Mouse (Mus musculus) stomach, embryonic 15.5 days (tissue): ENCODE results near the gene Slc37a1. TPM values are rescaled to one million over a fixed set of nuclear protein-coding genes. Genes with fewer than 3 reads are reported as not detected.
A peak's percentile ranks its signal among the peaks of the same experiment; 100 is the strongest.

Experiments
- ATAC-seq: fragments of 200-750 bp; cut with Nextera tagmentation; 2 replicates; pipeline ENCODE4 v1.8.0; 2017; ENCODE audit warnings: low read depth, moderate number of reproducible peaks, moderate TSS enrichment; ENCODE audit not compliant: insufficient read depth, low FRiP score
- H3K27ac ChIP-seq: fragments of 300-500 bp; sonication (generic); 2 replicates; pipeline ENCODE4 v1.5.1; 2015; ENCODE audit warnings: mild to moderate bottlenecking, inconsistent platforms
- H3K27me3 ChIP-seq: fragments of 300-500 bp; sonication (generic); replicated peaks from 2 replicates; pipeline ENCODE4 v1.6.1; 2015; ENCODE audit warnings: inconsistent platforms
- H3K36me3 ChIP-seq: fragments of 300-500 bp; sonication (generic); 2 replicates; pipeline ENCODE4 v1.6.1; 2015; ENCODE audit warnings: inconsistent platforms
- H3K4me1 ChIP-seq: fragments of 300-500 bp; sonication (generic); 2 replicates; pipeline ENCODE4 v1.6.1; 2015; ENCODE audit warnings: inconsistent platforms
- H3K4me2 ChIP-seq: fragments of 300-500 bp; sonication (generic); 2 replicates; pipeline ENCODE4 v1.6.1; 2015; ENCODE audit warnings: mild to moderate bottlenecking, inconsistent platforms
- H3K4me3 ChIP-seq: fragments of 300-500 bp; sonication (generic); replicated peaks from 2 replicates; pipeline ENCODE4 v1.5.1; 2015; ENCODE audit warnings: inconsistent platforms
- H3K9ac ChIP-seq: fragments of 300-500 bp; sonication (generic); 2 replicates; pipeline ENCODE4 v1.6.1; 2015; ENCODE audit warnings: inconsistent platforms
- H3K9me3 ChIP-seq: fragments of 300-500 bp; sonication (generic); 2 replicates; pipeline ENCODE4 v1.6.1; 2016; ENCODE audit warnings: inconsistent platforms
- WGBS: fragments of 180-500 bp; shearing (Covaris S2); methylation state at CpG from one replicate; pipeline ENCODE4 v1.1.7; 2015; 5-methylcytosine and 5-hydroxymethylcytosine counted together
- polyA plus RNA-seq: library from polyadenylated mRNA; unstranded; fragments of >200 nt; fragmentation: Nextera tagmentation; extraction: Ambion mirVana; gene quantifications from 2 replicates; pipeline ENCODE4 v1.2.1, GENCODE M21; 2015

The Slc37a1 gene
- polyA plus RNA-seq, 1 experiment from 2014 or later: 14.9 TPM

GRCm38 (mm10) chr17:31297521-31297939 lies 10.9 kb downstream of the Slc37a1 start:
- Histone ChIP-seq H3K36me3 (no peaks in the 10 kb centered on the region), H3K4me3 (peak overlapping the region; percentile 59), H3K4me2 (peak overlapping the region; percentile 99), H3K27me3 (0 out of 2 replicates have a peak, but pooled peaks cover 4% of the 10 kb centered on the region), H3K27ac (peak overlapping the region; percentile 82), H3K9me3 (no peaks in the 10 kb centered on the region), H3K9ac (no peak overlapping the region), H3K4me1 (peaks cover 26% of the 10 kb centered on the region)
- peak; percentile 44 for ATAC-seq
- 7% methylated on average over 7 of the region's 7 CpGs for WGBS

- no peak overlapping the region for H3K9ac ChIP-seq
- H3K36me3 ChIP-seq: no peaks in the 10 kb centered on the region
- H3K9me3 ChIP-seq: no peaks in the 10 kb centered on the region
- no peak for ATAC-seq
- no peak overlapping the region for H3K27ac ChIP-seq
- 0 out of 2 replicates have a peak, but pooled peaks cover 4% of the 10 kb centered on the region for H3K27me3 ChIP-seq
- WGBS: 69% methylated on average over 6 of the region's 6 CpGs
- peaks cover 26% of the 10 kb centered on the region for H3K4me1 ChIP-seq
- no peak overlapping the region for H3K4me3 ChIP-seq
- H3K4me2 ChIP-seq: no peak overlapping the region
Observed at GRCm38 (mm10) chr17:31298419-31299209, 12.0 kb downstream of the Slc37a1 start.

GRCm38 (mm10) chr17:31299981-31300380 lies 13.4 kb downstream of the Slc37a1 start:
- WGBS: 86% methylated on average over 4 of the region's 4 CpGs
- H3K4me1 ChIP-seq: peaks cover 29% of the 10 kb centered on the region

GRCm38 (mm10) chr17:31300736-31301135 lies 14.1 kb downstream of the Slc37a1 start:
- Histone ChIP-seq H3K9me3 (no peaks in the 10 kb centered on the region), H3K4me3 (no peak overlapping the region), H3K4me1 (peaks cover 27% of the 10 kb centered on the region), H3K27me3 (0 out of 2 replicates have a peak, but pooled peaks cover 4% of the 10 kb centered on the region), H3K4me2 (no peak overlapping the region), H3K27ac (no peak overlapping the region), H3K36me3 (no peaks in the 10 kb centered on the region), H3K9ac (no peak overlapping the region)
- no peak for ATAC-seq
- WGBS: 69% methylated on average over 3 of the region's 3 CpGs

More at GRCm38 (mm10) chr17:31299981-31300380, 13.4 kb downstream of the Slc37a1 start:
- no peak overlapping the region for H3K4me3 ChIP-seq
- H3K4me2 ChIP-seq: no peak overlapping the region
- H3K9me3 ChIP-seq: no peaks in the 10 kb centered on the region
- H3K36me3 ChIP-seq: no peaks in the 10 kb centered on the region
- H3K27me3 ChIP-seq: 0 out of 2 replicates have a peak, but pooled peaks cover 4% of the 10 kb centered on the region
- H3K9ac ChIP-seq: no peak overlapping the region
- no peak for ATAC-seq
- H3K27ac ChIP-seq: no peak overlapping the region

- no peak for ATAC-seq
- Histone ChIP-seq H3K9me3 (no peaks in the 10 kb centered on the region), H3K27ac (no peak overlapping the region), H3K36me3 (no peaks in the 10 kb centered on the region), H3K4me2 (no peak overlapping the region), H3K9ac (no peak overlapping the region), H3K27me3 (no peaks in the 10 kb centered on the region), H3K4me3 (no peak overlapping the region), H3K4me1 (peaks cover 10% of the 10 kb centered on the region; the same call in 1 of the 2 replicates)
- 91% methylated on average over 4 of the region's 4 CpGs for WGBS
Observed at GRCm38 (mm10) chr17:31303401-31303800, 16.8 kb downstream of the Slc37a1 start.

- Histone ChIP-seq H3K9me3 (no peaks in the 10 kb centered on the region), H3K9ac (no peak overlapping the region), H3K4me1 (peaks cover 10% of the 10 kb centered on the region; the same call in 1 of the 2 replicates), H3K27me3 (no peaks in the 10 kb centered on the region), H3K4me2 (no peak overlapping the region), H3K27ac (peak overlapping the region; percentile 86), H3K36me3 (no peaks in the 10 kb centered on the region), H3K4me3 (no peak overlapping the region)
- WGBS: 38% methylated on average over 12 of the region's 12 CpGs
- ATAC-seq: peak; percentile 85
Observed at GRCm38 (mm10) chr17:31304895-31305775, 18.5 kb downstream of the Slc37a1 start.

GRCm38 (mm10) chr17:31305776-31306120 lies 19.2 kb downstream of the Slc37a1 start:
- peaks cover 10% of the 10 kb centered on the region; the same call in 1 of the 2 replicates for H3K4me1 ChIP-seq
- ATAC-seq: no peak
- WGBS: 47% methylated on average over 5 of the region's 5 CpGs
- H3K9ac ChIP-seq: no peak overlapping the region
- no peak overlapping the region for H3K4me2 ChIP-seq
- no peaks in the 10 kb centered on the region for H3K27me3 ChIP-seq
- no peaks in the 10 kb centered on the region for H3K36me3 ChIP-seq
- no peaks in the 10 kb centered on the region for H3K9me3 ChIP-seq
- peak overlapping the region; percentile 86 for H3K27ac ChIP-seq
- H3K4me3 ChIP-seq: no peak overlapping the region

GRCm38 (mm10) chr17:31307756-31308155 lies 21.2 kb downstream of the Slc37a1 start:
- WGBS: 82% methylated on average over 3 of the region's 3 CpGs
- Histone ChIP-seq H3K4me1 (peaks cover 10% of the 10 kb centered on the region; the same call in 1 of the 2 replicates), H3K9me3 (no peaks in the 10 kb centered on the region), H3K27me3 (no peaks in the 10 kb centered on the region), H3K36me3 (no peaks in the 10 kb centered on the region), H3K4me2 (no peak overlapping the region), H3K4me3 (no peak overlapping the region), H3K27ac (no peak overlapping the region; the same call in 1 of the 2 replicates), H3K9ac (no peak overlapping the region)
- ATAC-seq: no peak

- Histone ChIP-seq H3K9ac (no peak overlapping the region), H3K36me3 (no peaks in the 10 kb centered on the region), H3K4me2 (no peak overlapping the region), H3K9me3 (no peaks in the 10 kb centered on the region), H3K4me1 (peaks cover 10% of the 10 kb centered on the region; the same call in 1 of the 2 replicates), H3K27ac (no peak overlapping the region; the same call in 1 of the 2 replicates), H3K4me3 (no peak overlapping the region), H3K27me3 (no peaks in the 10 kb centered on the region)
- peak; percentile 38; the same call in 1 of the 2 replicates for ATAC-seq
- 80% methylated on average over 7 of the region's 7 CpGs for WGBS
Observed at GRCm38 (mm10) chr17:31308291-31308816, 21.8 kb downstream of the Slc37a1 start.

- H3K27me3 ChIP-seq: no peaks in the 10 kb centered on the region
- no peak for ATAC-seq
- H3K4me3 ChIP-seq: no peak overlapping the region
- H3K4me2 ChIP-seq: no peak overlapping the region
- no peaks in the 10 kb centered on the region for H3K9me3 ChIP-seq
- H3K36me3 ChIP-seq: no peaks in the 10 kb centered on the region
- H3K9ac ChIP-seq: no peak overlapping the region
- H3K27ac ChIP-seq: no peak overlapping the region
- peaks cover 10% of the 10 kb centered on the region; the same call in 1 of the 2 replicates for H3K4me1 ChIP-seq
- WGBS: 33% methylated on average over 6 of the region's 6 CpGs
Observed at GRCm38 (mm10) chr17:31309281-31309793, 22.7 kb downstream of the Slc37a1 start.

- no peak for ATAC-seq
Observed at GRCm38 (mm10) chr17:31311047-31311446, 24.5 kb downstream of the Slc37a1 start.

More at GRCm38 (mm10) chr17:31311047-31311446, 24.5 kb downstream of the Slc37a1 start:
- Histone ChIP-seq H3K9ac (no peak overlapping the region), H3K4me3 (no peak overlapping the region), H3K36me3 (no peaks in the 10 kb centered on the region), H3K27ac (no peak overlapping the region), H3K4me2 (no peak overlapping the region), H3K27me3 (no peaks in the 10 kb centered on the region), H3K9me3 (no peaks in the 10 kb centered on the region), H3K4me1 (peaks cover 10% of the 10 kb centered on the region; the same call in 1 of the 2 replicates)
- 77% methylated on average over 9 of the region's 9 CpGs for WGBS
